Mouse (Mus musculus): ENCODE results near the gene Adam1b.

Gene Adam1b

DNA sequence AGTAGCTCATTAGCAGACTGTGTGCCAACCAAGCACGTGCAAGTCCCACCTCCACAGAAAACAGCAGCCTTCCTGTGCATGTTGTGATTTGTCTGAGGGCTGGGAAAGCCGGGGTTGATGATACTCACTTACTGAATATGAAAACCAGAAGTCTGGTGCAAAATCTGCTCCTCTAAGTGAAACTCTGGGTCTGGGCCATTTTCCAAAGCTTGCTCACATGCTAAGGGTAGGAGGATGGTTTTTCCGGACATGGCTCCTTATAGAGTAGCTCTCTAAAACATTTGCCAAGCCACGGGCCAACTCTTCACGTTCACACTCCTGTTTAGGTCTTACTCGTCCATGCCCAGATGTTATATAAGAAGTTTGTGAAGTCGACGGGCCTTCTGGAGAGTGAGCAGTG lies 9.9 kb downstream of the Adam1b start:
- no peak for DNase-seq

- DNase-seq = no peak
Observed at GRCm38 (mm10) chr5:121484801-121485200, 18.4 kb downstream of the Adam1b start.

- DNase-seq = peak in 1 of 2 experiments; percentile 16
Observed at GRCm38 (mm10) chr5:121477680-121478079, 25.6 kb downstream of the Adam1b start.

- no peak for DNase-seq
Observed at GRCm38 (mm10) chr5:121476040-121476439, 27.2 kb downstream of the Adam1b start.

- DNase-seq = no peak
Observed at GRCm38 (mm10) chr5:121474610-121475009, 28.6 kb downstream of the Adam1b start.

GRCm38 (mm10) chr5:121472411-121472810 lies 30.8 kb downstream of the Adam1b start:
- DNase-seq = no peak

DNA sequence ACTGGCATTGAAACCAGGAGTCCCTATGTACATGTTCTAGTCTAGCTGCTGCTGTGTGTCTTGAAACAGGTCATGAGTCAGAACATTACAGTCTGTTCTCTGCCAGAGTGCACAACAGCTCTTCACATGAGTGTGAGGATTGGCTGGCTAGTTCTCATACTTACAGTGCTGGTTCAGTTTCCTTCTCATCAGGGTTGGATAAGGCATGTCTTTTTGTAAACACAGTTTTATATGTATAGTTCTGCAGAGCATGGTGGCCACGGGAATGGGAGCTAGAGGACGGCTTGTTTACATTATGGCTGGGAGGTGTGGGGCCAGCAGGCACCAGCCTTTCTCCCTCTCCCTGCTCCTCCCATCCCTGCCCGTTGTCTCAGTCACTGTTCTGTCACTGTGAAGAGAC lies 33.7 kb downstream of the Adam1b start:
- DNase-seq = no peak

DNA sequence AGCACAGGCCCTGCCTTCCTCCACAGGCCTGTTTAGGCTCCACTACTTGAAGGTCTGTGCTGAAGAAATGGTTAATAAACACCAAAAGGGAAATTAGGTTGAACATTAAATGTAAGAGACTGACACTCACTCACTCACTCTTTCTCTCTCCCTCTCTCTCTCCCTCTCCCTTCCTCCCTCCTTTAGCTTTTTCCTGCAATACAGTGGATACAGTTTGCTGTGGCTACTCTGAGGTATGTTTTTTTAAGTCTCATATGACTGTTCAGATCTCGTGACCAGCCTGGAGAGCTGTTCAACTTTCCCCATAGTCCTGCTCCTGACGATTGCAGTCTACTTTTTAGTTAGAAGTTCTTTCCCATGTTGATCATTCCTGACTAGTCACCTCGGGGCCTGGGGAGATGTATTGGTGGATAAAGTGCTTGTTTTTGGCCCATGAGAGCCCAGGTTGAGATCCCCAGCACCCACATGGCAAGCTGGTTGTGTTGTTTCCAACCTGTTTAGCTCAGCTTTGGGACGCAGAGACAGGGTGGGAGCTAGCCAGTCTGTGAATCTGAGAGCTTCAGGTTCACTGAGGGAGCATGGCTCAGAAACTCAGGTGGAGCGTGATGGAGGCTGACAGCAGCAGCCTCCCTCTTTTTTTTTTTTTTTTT lies 39.5 kb downstream of the Adam1b start:
- no peak for DNase-seq

DNA sequence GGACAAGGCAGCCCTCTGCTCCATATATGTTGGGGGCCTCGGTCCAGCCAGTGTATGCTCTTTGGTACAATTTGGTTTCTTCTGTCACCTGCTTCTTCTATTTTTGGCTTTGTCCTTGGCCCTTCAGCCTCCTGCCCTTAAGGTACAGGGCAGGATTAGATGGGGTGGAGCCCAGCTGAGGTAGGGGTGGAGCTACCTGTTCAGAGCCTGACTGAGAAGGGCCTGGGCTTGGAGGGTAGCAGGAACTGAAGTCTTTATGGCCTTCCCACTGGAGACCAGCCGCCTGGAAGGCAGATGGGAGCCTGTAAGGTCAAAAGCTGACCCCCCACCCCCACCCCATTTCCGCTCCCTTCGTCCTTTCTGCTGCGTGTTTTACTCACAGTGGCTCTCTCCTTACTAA lies 40.3 kb downstream of the Adam1b start:
- no peak for DNase-seq

DNA sequence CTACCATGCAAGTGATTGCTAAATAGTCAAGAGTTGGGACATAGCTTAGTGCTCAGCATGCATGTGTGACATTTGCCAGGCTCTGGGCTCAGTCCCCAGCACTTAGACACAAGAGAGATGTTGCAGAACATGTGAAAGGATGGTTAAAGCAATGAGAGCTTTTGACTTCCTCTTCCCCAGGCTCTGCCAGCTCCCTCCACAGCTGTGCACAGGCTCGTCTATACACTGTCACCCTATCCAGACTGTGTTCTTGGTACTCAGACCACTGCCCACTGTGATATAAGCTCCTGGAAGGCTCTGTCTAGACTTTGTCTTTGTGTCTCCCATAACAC lies 41.1 kb downstream of the Adam1b start:
- DNase-seq = no peak

DNA sequence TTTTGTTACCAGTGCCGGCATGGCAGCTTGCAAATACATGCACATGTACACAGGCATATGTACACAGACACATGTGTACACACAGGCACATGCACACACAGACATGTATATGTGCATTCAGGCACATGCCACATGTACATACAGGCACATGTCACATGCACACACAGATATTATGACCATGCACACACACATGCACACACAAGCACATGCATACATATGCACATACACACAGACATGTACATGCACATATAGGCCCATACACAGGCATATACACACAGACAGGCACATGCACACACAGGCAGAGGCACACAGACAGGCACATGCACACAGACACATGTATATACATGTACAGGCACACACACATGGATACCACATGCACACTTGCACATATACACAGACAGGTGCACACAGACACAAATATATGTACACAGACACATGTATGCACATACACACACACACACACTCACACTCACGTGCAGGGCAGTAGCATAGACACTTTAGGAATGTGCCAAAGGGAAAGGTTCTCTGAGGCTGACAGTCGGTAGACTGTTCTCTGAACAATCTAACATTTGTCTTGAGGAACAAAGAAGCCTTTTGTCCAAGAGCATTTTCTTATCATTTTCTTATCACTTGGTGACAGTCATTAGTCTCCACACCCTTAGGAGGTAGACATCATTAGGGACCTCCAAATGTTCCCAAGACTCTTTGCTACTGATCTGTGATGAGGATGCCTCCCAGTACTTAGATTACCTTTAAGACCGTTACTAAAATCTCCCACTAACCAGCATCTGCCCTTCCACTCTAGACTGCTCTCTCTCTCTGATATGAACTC lies 41.7 kb downstream of the Adam1b start:
- no peak for DNase-seq

- DNase-seq = no peak
Observed at GRCm38 (mm10) chr5:121455510-121456265, 47.5 kb downstream of the Adam1b start.

- no peak for DNase-seq
Observed at GRCm38 (mm10) chr5:121454503-121454782, 48.8 kb downstream of the Adam1b start.

DNA sequence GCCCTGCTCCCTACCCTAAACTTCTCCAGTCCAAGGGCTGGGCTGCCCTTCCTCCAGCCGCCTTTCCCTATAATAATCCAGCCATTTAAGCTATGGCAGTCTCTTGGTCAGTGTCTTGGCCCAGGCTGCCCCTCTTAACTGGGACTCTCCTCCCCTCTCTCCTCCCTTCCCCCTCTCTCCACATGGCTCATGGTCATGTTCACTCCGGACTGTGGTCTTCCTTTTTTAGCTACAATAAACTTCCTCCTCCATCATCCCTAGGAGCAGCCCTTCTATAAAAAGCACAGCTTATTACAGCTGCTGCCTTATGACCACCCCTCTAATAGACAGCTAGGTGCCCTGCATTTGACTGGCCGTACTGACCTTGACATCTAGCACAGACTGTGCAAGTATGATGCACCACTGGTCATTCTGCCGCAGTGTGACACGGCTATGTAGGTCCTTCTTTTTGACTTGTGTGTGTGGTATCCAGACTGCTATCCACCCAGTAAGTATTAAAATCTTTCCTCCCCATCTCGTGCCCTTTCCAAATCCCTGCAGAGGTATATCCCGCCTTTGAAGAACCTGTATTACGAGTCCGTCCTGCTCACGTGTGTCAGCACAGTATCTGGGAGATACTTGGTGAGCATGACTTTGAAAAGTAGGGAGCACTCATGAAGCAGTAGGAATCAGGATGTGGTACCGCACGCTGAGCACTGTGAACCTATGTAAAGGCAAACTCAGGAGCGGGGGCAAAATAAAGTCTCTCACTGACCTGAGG lies 49.3 kb downstream of the Adam1b start:
- DNase-seq = no peak

DNA sequence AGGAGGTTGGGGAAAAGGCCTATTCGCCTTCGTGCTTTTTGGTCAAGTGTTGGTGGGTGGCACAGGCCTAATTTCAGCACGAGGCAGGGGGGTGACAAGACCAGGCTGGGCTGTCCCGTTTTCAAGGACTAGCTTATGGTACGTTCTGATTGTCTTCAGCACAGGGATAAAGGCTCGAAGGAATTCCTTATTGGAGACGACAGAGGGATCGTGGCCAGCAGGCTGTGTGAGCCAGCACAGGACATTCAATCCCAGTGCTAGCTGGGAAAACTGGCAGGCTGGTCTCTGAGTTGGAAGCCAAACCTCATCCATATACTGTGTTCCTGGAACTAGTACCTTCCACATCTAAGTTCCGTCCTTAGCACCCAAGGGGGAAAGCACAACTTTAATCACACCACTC lies 50.3 kb downstream of the Adam1b start:
- DNase-seq = no peak

GRCm38 (mm10) chr5:121452026-121452869 lies 51.0 kb downstream of the Adam1b start, which contains the start of gene Erp29:
TSS of gene Erp29 (minus strand) at chr5:121452506.
- DNase-seq = peak; percentile 99

- peak in 1 of 2 experiments; percentile 24 for DNase-seq
Observed at GRCm38 (mm10) chr5:121451644-121452025, 51.6 kb downstream of the Adam1b start, which contains the start of gene Tmem116. TSS of gene Tmem116 (plus strand) at chr5:121451893.

GRCm38 (mm10) chr5:121451203-121451602 lies 52.0 kb downstream of the Adam1b start:
- DNase-seq = peak; percentile 23 to 30

DNA sequence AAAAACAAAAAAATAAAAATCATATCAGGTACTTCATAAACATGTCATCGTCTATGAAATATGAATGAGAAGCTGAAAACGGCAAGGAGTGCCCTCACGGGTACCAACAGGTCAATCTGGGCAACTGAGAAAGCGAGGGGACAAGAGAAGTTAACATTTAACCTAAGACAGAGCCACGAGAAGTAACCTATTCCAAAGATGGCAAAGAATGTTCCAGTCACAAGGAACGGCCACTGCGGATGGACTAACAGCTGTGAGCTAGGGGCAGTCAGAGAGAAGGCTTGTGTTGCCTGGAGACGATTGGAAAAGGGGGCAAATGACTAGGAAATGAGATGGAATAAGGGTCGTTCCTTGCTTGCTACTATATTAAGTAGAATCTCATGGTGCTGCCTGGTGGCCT lies 52.8 kb downstream of the Adam1b start:
- no peak for DNase-seq
